Mouse (Mus musculus) ES-E14 (cell line): ENCODE measurements around the gene Cebpg. TPM values are rescaled to one million over a fixed set of nuclear protein-coding genes. Genes with fewer than 3 reads are reported as not detected.

Experiments used
- DNase-seq: peaks from one replicate; pipeline ENCODE4 v3.0.0-alpha.2; 2013; ENCODE audit warnings: low read depth, low spot score
- H3K27ac ChIP-seq: 2 replicates; pipeline ENCODE4 v1.5.1; 2012; ENCODE audit warnings: low read depth, mild to moderate bottlenecking, low read length, moderate library complexity, mixed read lengths; ENCODE audit not compliant: poor library complexity, insufficient read depth, severe bottlenecking
- H3K36me3 ChIP-seq: 2 replicates; pipeline ENCODE4 v1.6.1; 2012; ENCODE audit warnings: mild to moderate bottlenecking, low read length, moderate library complexity, mixed read lengths; ENCODE audit not compliant: control insufficient read depth, poor library complexity, insufficient read depth, severe bottlenecking
- H3K4me1 ChIP-seq, 2 experiments: fragments of 150-350 bp in 1 of 2; sonication (generic) in 1 of 2; 2 replicates each; pipeline ENCODE4 v1.6.1; 2012; ENCODE audit warnings: low read length in 2 of 2, mild to moderate bottlenecking in 1 of 2, mixed read lengths in 1 of 2; ENCODE audit not compliant: control insufficient read depth in 2 of 2, insufficient read depth in 2 of 2, poor library complexity in 1 of 2
- H3K4me3 ChIP-seq, 2 experiments: fragments of 150-350 bp in 1 of 2; sonication (generic) in 1 of 2; 2 replicates each; pipeline ENCODE4 v1.5.1; 2012; ENCODE audit warnings: low read length in 2 of 2, low read depth in 1 of 2, mild to moderate bottlenecking in 1 of 2, mixed read lengths in 1 of 2; ENCODE audit not compliant: insufficient read depth in 1 of 2, poor library complexity in 1 of 2, severe bottlenecking in 1 of 2
- H3K9ac ChIP-seq: 2 replicates; pipeline ENCODE4 v1.6.1; 2012; ENCODE audit warnings: low read depth, mild to moderate bottlenecking, low read length, mixed read lengths; ENCODE audit not compliant: poor library complexity, insufficient read depth, severe bottlenecking
- H3K9me3 ChIP-seq: fragments of 150-350 bp; sonication (generic); 2 replicates; pipeline ENCODE4 v1.6.1; 2012; ENCODE audit warnings: low read depth, mild to moderate bottlenecking, low read length; ENCODE audit not compliant: control insufficient read depth, insufficient read depth
- CHD2 ChIP-seq: IDR thresholded peaks from 2 replicates; pipeline ENCODE4 v1.6.1; 2014; ENCODE audit warnings: mild to moderate bottlenecking, low read depth, low read length, inconsistent platforms
- HCFC1 ChIP-seq: IDR thresholded peaks from 2 replicates; pipeline ENCODE4 v1.6.1; 2012; ENCODE audit warnings: low read length, inconsistent platforms, borderline replicate concordance; ENCODE audit not compliant: insufficient read depth
- MAFK ChIP-seq: IDR thresholded peaks from 2 replicates; pipeline ENCODE4 v1.6.1; 2014; ENCODE audit warnings: mild to moderate bottlenecking, low read depth, low read length, inconsistent platforms; ENCODE audit not compliant: insufficient read depth
- ZC3H11A ChIP-seq: IDR thresholded peaks from 2 replicates; pipeline ENCODE4 v1.6.1; 2012; ENCODE audit warnings: low read depth, mild to moderate bottlenecking, inconsistent platforms, low read length, borderline replicate concordance
- ZNF384 ChIP-seq: IDR thresholded peaks from 2 replicates; pipeline ENCODE4 v1.6.1; 2012; ENCODE audit warnings: low read depth, low read length, inconsistent platforms
- in situ Hi-C, 2 experiments: fragments of 600-800 bp; cut with MboI; formaldehyde crosslinking; loops; one replicate each; pipeline ENCODE4 v1.15.1; 2025; ENCODE audit warnings: low sequenced_read_pairs in 2 of 2, inconsistent platforms in 1 of 2; ENCODE audit not compliant: unreplicated experiment in 2 of 2
- total RNA-seq: library from RNA; depleted of rRNA; stranded (reverse); fragments of 300-350 nt; gene quantifications from 2 replicates; pipeline ENCODE4 v1.2.3, GENCODE M21; 2012

Gene Cebpg
- total RNA-seq, 1 experiment, result 14.0 TPM

GRCm38 (mm10) chr7:35044719-35045118 lies 11.7 kb downstream of the Cebpg start:
- Histone ChIP-seq H3K36me3 (peaks cover 25% of the 10 kb centered on the region), H3K27ac (no peak overlapping the region), H3K4me3 (no peak overlapping the region), H3K9ac (no peak overlapping the region), H3K9me3 (no peaks in the 10 kb centered on the region), H3K4me1 (no peaks in the 10 kb centered on the region; a peak in 1 of 4 replicates)
- no peak for DNase-seq
- TF ChIP-seq HCFC1, result no peak
- in situ Hi-C loops, result no loop called here

GRCm38 (mm10) chr7:35043266-35043817 lies 13.0 kb downstream of the Cebpg start:
- no peak for DNase-seq
- Histone ChIP-seq H3K36me3 (peaks cover 25% of the 10 kb centered on the region), H3K27ac (no peak overlapping the region), H3K4me1 (no peaks in the 10 kb centered on the region; a peak in 1 of 4 replicates), H3K9me3 (no peaks in the 10 kb centered on the region), H3K4me3 (no peak overlapping the region), H3K9ac (no peak overlapping the region)
- in situ Hi-C loops, result no loop called here
- TF ChIP-seq CHD2 (no peak), ZC3H11A (no peak), ZNF384 (no peak), HCFC1 (no peak), MAFK (no peak)

GRCm38 (mm10) chr7:35042759-35043217 lies 13.6 kb downstream of the Cebpg start:
- Histone ChIP-seq H3K27ac (no peak overlapping the region), H3K9me3 (no peaks in the 10 kb centered on the region), H3K36me3 (peaks cover 25% of the 10 kb centered on the region), H3K9ac (no peak overlapping the region), H3K4me1 (no peaks in the 10 kb centered on the region; a peak in 1 of 4 replicates), H3K4me3 (no peak overlapping the region)
- no peak for DNase-seq
- in situ Hi-C loops, result no loop called here
- TF ChIP-seq HCFC1 (no peak), CHD2 (no peak), ZC3H11A (no peak), MAFK (no peak), ZNF384 (no peak)

- H3K9me3 ChIP-seq, result no peaks in the 10 kb centered on the region
- TF ChIP-seq ZNF384 (no peak), CHD2 (no peak), MAFK (no peak), HCFC1 (no peak), ZC3H11A (no peak)
- no peak overlapping the region for H3K9ac ChIP-seq
- no peak overlapping the region for H3K4me3 ChIP-seq
- no peak for DNase-seq
- H3K4me1 ChIP-seq, result no peaks in the 10 kb centered on the region; a peak in 1 of 4 replicates
- H3K36me3 ChIP-seq, result peaks cover 25% of the 10 kb centered on the region
- H3K27ac ChIP-seq, result no peak overlapping the region
- in situ Hi-C loops, result no loop called here
Observed at GRCm38 (mm10) chr7:35042209-35042554, 14.2 kb downstream of the Cebpg start.
